Mouse (Mus musculus): Measurements from ENCODE around the gene Zdhhc17.
A peak's percentile ranks its signal among the peaks of the same experiment; 100 is the strongest.

Gene Zdhhc17

DNA sequence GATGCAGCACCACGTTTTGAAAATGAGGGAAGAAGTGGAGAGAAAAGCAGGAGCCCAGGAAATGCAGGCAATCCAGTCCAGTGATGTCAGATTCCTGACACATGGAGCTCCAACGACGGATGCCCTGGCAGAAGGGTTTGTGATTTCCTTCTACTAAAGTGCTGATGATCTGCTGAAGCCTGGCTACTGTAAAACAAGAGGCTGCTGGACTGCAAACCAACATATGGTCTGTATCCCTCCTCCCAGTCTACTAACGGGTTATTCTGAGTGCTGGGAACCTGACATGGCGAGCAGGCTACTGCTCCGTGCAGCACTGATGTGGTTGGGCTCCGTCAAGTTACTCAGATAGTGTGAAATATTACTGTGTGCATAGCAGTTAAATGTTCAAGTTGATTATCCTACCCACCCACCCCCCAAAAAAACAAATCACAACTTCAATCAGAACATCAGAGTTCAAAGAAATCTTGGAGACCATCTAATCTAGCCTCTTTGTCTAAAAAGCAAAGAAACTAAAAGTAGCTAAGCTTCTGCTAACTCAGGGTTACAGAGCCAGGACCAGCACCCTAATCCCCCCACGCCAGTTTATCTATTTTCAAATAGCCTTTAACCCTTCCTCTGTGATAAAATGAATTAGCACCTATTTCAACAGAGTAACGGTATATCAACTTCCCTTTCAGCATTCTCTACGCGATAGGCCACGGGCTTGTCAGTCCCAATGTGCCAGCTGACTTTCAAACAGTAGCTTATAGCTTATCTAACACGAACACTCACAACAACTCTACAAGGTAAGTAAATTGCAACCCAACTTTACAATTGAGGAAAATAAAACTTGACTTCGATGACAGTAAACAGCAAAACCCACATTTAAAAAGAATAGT lies 4.1 kb downstream of the Zdhhc17 start:
- no peak for DNase-seq (ENCODE audit: low read depth)

DNA sequence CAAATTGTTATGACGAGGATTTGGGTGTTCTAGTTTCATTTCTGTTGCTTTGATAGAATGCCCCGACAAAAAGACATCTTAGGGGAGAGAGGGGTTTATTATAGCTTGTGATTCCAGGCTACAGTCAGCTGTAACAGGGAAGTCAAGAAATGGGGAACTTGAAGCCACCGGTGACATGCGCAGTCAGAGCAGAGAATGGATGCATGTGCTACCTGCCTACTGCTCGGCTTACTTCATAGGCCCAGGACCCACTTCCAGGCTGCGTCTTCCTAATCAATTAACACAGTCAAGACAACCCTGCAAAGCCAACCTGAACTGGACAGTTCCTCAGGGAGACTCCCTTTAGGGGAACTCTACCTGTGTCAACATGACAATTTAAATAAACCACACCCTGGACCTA lies 5.7 kb downstream of the Zdhhc17 start:
- no peak for DNase-seq (ENCODE audit: low read depth)

DNA sequence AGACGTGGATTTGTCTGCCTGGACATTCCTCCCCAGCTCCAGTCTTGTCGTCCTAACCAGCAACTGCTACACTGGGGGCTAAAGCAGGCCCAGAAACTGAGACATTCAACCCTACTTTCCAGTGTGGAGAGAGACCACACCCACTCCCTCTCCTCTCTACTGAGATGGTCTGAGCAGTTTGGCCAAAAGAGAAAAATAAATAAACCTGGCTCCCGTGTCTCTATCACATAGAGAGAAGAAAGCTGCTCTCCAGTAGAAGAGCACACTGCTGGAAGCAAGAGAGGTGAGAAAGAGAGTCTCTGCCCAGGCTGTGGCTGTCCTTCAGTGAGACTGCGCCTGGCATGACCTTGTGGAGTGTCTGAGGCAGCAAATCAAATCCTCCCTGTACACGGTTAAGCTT lies 10.7 kb downstream of the Zdhhc17 start:
- no peak for DNase-seq (ENCODE audit: low read depth)

DNA sequence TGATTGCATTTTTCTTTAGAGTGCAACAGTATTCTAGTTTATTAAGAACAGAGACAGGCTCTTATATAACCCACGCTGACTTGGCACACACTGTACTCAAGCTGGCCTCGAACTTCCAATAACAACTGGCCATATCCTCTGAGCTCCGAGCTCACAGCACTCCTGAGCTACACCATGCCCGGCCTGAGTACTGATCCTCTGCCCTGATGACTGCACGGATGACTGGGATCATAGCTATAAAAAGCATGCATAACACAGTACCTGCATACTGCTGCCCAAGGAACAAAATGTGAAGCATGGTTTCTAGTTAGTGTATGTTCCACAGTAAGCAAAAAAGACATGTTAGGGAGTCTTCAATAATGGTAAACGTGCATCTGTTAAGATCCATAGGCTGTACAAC lies 12.8 kb downstream of the Zdhhc17 start:
- no peak for DNase-seq (ENCODE audit: low read depth)

DNA sequence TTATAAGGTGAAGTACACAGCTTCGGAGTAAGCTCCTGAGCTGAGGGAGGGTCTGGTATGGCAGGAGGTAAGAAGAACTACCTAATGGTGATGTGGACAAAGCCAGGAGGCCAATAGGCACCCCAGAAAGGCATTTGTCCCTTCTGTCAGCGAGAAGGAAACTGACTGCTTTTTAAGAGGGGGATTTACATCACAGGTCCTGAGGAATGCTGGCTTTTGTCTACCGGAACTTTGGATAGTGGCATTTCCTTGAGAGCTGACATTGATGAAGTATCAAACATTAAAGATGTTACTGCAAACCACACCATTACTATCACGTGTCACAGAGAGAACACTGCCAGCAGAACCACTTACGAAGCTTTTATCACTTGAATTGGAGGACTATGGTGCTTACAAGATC lies 15.2 kb downstream of the Zdhhc17 start:
- DNase-seq (ENCODE audit: low read depth) = no peak

DNA sequence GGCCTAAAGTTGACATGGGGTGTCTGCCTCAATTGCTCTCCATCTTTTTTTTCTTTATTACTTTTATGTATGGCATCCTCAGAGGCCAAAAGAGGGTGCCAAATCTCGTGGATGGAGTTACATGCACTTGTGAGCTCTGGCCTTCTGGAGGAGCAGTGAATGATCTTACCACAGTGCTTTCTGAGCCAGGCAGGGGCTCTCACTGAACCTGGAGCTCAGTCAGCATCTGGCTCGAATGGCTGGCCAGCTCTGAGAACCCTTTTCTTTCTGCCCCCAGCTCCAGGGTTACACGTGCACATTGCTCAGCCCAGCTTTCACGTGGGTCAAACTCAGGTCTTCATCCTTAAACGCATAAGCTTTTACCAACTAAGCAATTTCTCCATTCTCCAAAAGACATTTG lies 16.7 kb downstream of the Zdhhc17 start:
- no peak for DNase-seq (ENCODE audit: low read depth)

DNA sequence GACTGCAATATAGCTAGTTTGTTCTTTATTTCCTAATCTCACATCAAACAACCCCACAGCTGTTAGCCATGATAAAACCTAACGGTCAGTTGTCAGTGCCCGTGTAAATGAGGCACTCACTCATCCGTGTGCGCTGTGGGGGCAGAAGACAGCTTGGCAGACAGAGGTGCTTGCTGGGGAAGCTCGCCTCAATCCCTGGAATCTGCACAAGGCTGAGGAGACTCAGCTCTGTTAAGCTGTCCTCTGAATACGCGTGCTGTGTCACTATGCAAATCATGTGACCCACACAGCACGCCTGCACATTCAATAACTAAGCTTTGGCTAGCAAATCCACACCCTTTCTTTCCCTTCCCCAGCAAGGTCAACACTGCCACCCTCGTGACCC lies 17.9 kb downstream of the Zdhhc17 start:
- no peak for DNase-seq (ENCODE audit: low read depth)

DNA sequence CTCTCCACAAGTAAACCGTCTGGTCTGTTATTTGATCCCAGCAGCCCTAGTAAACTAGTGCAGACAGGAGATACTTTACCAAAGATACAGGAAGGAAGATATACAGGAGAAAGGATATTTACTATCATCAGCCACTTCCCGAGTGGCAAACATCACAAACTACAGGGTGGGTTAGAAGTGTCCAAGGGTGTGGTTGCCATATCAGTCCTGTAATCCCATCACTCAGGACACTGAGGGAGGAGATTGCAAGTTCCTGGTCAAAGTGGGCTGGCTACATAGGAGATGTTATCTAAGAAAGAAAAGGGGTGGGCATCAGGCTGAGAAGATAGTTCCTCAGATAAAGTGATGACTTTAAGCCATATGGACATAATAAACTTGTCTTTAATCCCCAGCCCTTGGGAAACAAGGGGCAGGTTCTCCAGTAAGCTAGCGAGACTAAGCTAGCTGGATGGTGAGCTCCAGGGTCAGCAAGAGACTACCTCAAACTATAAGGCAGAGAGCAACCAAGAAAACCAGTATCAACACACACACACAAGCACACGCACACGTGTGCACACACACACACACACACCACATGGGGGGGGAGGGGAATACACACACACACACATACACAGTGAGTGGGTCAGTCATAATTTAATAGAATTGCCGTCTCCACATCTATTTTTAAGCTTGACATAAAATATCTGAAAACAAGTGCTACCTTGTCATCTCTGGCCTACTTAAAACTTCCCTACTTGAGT lies 18.5 kb downstream of the Zdhhc17 start:
- no peak for DNase-seq (ENCODE audit: low read depth)

DNA sequence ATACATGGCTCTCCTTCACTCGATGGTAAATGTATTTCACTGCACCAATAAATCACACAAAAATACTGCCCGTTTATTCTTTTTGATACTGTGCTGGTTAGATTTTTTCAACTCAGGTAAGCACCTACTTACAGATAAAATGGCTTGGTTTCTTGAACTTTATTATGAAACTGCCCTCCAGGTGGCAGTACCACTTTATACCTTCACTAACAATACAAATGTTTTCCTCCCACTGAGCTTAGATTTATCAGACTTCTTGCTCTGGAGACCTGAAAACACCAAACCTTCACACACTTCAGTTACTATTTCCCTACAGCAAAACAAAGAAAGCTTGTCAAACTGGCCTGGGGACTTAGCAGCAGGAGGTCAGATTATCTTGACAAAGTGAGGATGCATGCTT lies 20.2 kb downstream of the Zdhhc17 start:
- peak; percentile 72 for DNase-seq (ENCODE audit: low read depth)

DNA sequence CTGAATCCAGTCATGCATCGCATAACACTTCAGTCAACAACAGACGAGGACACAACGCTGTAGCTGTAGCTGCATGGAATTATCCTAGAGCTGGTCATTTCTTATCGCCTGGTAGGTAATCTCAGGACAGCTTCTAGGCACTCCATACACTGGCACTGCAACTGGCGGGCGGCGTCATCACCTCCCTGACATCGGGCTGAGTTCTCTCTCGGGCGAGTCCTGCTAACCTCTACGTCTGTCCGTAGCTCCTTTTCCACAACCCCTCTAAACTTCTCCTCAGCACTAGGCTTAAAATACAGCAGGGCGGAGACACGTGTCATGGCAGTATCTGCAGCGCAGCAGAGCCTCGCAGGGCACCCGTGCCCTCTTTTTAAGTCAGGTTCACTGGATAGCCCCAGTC lies 23.3 kb downstream of the Zdhhc17 start:
- DNase-seq (ENCODE audit: low read depth) = no peak

DNA sequence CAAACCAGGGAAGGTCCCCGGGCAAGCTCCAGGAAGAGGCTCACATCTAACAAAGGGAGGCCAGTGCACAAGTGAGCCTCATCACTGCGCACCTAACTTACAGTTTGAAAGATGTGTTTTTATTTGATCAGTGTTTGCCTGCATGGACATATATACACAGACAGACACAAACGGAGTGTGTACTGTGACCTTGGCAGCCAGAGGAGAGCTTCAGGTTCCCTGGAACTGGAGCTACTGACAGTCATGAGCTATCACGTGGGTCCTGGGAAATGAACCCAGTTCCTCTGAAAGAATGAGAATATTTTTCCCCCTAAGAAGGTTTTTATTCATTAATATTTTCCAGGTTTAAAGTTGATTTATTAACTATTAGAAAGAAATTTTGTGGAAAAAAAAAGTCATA lies 27.2 kb downstream of the Zdhhc17 start:
- no peak for DNase-seq (ENCODE audit: low read depth)

DNA sequence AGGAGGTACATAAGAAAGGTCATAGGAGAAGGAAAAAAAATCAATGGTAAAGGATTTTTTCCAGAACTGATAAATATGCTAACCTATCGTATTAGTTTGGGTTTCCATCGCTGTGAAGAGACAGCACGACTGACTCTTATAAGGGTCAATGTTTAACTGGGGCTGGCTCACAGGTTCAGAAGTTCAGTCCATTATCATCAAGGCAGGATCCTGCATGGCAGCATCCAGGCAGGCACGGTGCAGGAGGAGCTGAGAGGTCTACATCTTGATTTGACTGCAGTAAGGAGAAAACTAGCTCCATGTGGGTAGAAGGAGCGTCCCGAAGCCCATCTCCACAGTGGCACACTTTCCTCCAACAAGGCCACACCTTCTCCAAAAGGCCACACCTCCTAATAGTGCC lies 29.5 kb downstream of the Zdhhc17 start:
- no peak for DNase-seq (ENCODE audit: low read depth)

DNA sequence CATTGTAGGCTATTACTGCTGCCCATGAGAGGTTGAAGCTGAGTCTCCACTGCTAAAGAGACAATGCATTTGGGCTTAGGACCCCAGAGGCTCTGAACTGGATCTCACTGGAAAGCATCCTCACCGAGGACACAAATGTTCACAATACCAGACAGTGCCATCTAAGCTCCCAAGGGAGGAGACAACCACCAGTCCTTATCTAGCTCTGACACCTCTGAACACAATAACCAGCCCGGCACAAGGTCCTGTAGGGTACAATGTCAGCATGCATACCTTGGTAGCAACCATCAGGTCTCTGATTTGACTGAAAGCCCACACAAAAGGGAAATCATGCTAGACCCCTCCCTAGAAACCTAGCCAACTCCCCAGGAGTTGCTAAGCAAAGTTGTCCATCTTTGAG lies 30.5 kb downstream of the Zdhhc17 start:
- no peak for DNase-seq (ENCODE audit: low read depth)

DNA sequence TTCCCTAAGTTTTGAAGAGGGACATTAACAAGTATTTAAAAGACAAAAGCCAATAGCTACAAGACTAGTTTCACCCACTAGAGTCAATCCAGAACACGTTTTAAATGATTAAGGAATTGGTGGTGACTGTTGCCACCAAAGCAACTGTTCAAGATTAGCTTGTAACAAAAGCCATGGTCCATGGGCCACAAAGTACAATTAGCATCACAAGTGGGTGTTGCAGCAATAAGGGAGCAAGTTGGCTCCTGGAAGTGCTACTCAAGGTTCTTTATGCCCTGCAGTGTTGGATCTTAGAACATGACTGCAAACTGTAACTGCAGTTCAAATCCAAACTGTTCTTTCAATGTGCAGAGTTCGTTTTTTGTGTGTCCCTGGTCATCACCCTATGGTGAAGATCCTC lies 32.6 kb downstream of the Zdhhc17 start:
- no peak for DNase-seq (ENCODE audit: low read depth)

DNA sequence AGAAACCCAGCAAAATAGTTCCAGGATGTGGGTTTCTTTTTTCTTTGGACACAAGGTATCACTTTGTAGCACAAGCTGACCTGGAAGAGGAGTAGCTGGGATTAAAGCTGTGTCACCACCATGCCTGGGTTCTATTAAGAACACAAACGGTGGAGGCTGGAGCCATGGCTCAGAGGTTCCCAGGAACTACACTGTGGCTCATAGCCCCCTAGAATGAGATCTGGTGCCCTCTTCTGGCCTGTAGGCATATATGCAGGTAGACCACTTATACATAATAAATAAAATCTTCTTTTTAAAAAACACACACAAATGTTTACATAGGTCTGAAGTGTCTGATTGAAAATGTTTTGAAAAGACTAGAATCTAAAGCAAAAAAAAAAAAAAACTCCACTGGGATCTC lies 33.9 kb downstream of the Zdhhc17 start:
- peak; percentile 68 for DNase-seq (ENCODE audit: low read depth)

DNA sequence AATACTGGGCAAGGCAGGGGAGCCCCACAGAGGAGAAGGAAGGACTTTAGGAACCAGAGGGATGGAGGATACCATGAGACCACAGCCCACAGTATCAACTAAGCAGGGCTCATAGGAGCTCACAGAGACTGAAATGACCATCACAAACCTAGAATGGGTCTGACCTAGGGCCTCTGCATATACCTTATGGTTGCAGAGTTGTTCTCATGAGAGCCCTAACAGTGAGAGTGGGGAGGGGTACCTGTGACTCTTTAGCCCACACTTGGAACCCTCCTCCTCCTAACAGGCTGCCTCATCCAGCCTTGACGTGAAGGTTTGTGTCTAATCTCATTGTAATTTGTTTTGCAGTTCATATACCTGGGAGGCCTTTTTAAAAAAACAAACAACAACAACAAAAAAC lies 35.1 kb downstream of the Zdhhc17 start:
- no peak for DNase-seq (ENCODE audit: low read depth)

DNA sequence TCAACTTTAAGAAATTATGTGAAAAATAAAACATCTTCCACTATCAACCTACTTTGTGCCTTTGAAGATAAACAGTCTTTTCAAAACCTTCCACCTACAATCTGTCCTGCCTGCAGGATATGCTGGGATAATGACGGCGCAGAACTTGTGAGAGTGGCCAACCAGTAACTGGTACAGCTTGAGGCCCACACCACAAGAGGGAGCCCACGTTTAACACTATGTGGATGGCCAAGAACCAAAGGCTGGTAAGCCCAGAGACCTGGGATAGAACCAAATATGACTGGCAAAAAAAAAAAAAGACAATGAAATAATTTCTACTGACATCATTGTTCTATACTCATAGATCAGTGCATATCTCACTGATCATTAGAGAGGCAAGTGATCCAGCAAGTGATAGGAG lies 35.5 kb downstream of the Zdhhc17 start:
- DNase-seq (ENCODE audit: low read depth) = peak; percentile 28

DNA sequence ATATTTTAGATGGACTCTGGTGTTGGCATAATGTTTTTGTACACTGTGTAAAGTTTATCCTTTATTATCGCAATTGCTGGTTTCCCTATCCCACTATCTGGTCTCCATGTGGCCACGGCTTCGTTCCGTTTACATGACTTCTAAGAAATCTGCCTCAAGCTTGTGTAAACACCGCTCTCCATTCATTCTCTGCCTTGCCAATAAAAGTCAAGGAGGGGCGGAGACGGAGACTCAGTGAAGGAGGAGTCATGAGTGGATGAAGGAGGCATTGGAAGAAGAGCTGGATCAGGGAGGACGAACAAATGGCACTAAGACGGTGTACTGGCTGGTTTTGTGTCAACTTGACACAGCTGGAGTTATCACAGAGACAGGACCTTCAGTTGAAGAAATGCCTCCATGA lies 37.9 kb downstream of the Zdhhc17 start:
- no peak for DNase-seq (ENCODE audit: low read depth)

DNA sequence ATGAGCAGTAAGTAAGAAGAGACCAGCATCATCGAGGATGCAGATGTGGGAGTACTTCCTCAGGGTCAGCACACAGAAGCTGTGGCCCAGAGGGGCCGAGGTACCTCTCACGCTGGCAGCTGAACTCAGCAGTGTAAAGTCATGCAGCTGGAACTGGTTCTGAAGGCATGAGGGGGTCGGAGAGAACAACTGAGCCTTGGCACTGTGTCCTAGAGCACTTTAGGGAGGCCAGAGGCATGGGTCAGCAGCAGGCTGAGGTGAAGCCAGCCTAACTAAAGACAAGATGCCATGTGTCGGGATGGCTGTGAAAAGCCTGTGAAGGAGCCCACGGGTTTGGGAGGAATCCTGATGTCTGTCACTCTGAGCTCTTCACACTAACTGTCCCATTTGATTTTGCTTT lies 38.5 kb downstream of the Zdhhc17 start:
- DNase-seq (ENCODE audit: low read depth) = no peak

DNA sequence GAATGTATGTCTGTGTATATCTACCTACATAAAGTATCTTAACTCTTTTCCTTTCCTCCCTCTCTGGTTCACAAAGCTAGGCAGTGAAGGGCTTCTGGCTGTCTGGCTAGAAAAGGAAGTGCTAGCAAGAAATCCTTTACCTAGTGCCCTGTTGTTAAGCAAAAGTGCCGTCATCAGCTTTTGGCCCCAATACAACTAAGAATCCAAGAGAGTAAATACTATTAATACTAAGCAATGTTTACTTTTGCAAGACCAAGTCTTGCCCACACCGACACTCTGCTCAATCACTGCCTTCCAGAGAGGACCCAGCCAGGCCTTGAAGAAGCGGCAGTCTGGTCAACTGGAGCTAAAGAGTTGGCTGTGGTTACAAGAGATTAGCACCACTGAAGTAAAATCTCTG lies 38.9 kb downstream of the Zdhhc17 start:
- DNase-seq (ENCODE audit: low read depth) = no peak

DNA sequence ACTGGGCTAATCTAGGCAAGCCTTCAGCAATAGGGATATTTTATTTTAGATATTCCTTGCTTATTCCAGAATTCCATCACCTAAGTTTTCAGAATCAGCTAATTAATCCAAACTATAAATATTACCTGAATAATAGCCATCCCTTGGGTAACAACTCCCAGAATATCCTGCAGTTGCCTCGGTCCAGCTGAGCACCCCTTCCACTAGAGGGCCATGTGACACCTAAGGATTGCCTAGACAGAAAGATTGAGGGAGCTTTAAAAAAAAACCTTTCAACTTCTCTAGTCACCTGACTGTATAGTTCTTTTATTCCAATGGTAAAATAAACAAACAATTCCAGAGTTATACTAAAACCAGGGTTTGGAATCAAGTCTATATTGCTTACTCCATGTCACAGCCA lies 47.8 kb downstream of the Zdhhc17 start:
- no peak for DNase-seq (ENCODE audit: low read depth)

DNA sequence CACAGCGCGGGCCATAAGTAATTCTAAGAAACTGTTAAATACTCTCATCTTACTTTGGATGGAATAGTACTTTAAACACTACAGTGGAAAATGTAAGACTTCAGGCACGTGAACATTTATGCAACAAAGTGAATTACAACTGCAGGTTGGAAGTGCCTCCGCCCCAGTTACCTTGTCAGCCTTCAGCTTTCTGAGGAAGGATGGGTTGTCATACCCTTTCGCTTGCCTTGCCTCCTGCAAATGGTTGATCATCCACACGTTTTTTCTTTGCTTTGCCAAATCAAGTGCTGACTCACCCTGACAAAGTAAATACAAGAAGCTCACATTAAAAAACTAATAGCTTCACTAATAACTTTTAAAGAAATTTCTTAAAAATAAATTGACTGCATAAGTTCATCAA lies 49.1 kb downstream of the Zdhhc17 start:
- DNase-seq (ENCODE audit: low read depth) = no peak

DNA sequence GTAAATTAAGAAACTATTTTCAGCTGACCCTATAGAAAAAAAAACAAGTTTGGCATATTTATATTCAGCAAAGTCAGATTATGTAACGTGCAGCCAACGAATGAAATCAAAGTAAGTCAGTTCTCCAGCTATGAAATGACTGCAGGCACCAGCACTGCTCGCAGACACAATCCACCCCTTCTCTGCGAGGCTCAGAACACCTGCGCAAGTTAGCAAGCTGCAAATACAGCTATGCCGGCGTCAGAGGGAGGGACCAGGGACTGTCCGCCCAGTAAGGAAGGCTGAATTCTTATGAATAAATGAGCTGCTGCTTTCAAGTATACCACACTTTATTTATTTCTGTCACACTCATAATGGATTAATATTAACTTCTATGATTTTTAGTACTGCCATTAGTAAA lies 50.2 kb downstream of the Zdhhc17 start:
- no peak for DNase-seq (ENCODE audit: low read depth)

DNA sequence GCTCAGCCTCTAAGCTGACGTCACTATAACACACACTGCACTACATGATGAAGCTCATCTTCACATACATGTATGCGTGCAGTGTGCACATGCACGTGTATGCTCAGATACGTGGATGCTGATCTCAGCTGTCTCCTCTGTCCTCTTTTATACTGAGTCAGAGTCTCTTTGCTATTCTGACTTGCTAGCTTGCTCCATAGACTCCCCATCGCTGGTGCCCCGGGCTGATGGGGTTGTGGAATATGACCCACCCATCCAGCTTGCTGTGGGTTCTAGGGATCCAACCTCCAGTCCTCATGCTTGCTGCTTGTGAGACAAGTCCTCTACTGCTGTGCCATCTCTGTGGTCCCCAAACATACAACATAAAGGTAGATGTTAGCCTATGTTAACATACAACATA lies 51.1 kb downstream of the Zdhhc17 start:
- no peak for DNase-seq (ENCODE audit: low read depth)
